Mouse (Mus musculus) adrenal gland, adult 10 weeks (tissue): Measurements from ENCODE around the gene Eef1akmt4. TPM values are rescaled to one million over a fixed set of nuclear protein-coding genes. Genes with fewer than 3 reads are reported as not detected.

ENCODE experiments used
- polyA plus RNA-seq: library from polyadenylated mRNA; stranded (reverse); fragments of 350-450 nt; fragmentation: Illumina TruSeq; extraction: RNeasy Lipid Tissue Mini Kit (QIAGEN cat#74804); gene quantifications from one replicate; pipeline ENCODE4 v1.2.3, GENCODE M21; 2014; ENCODE audit warnings: low read depth, low replicate concordance

Eef1akmt4 gene
- polyA plus RNA-seq = 1.1 TPM

DNA sequence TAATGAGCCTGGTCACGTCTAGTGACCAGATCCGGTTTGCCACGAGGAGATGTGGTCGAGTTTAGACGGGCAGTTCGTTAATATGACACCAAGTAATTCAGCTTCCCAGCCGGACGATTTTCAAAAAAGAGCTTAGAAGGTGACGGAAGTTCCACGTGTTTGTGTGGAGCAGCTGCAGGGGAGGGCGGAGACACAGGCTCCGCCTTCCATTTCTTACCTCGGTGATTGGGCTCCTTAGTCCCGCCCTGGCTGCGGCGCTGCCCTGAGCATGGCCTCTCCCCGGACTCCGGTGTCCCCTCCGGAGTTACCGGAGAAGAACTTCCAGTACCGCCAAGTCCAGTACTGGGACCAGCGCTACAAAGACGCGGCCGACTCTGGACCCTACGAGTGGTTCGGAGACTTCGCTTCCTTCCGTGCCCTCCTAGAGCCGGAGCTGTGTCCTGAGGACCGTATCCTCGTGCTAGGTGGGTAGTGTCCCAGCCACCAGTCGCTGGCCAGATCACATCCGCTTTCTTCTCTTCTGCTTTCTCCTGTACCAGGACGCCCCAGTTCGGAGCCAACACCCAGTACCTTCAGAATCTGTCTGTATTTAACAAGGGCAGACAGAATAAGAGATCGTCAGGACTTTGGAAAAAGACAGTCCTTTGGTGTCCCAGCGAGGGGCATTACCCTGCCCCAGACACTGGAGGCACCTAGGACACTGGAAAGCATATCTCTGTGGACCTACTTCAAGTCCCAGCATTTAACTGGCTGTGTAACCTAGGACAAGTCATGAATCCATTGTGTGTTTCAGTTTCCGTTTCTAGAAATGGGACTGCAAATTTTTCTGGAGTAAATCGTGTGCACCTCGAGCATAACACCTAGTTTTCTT is at the start of gene Eef1akmt4, which contains the start of the genes Gm49333 and Alg3:
Gene Eef1akmt4, plus strand, starts transcription at position 237 of the 871 bp plus-strand sequence.
Gene Gm49333, plus strand, starts transcription at position 254 of the 871 bp plus-strand sequence.
Gene Alg3, minus strand, starts transcription at position 379 of the 871 bp plus-strand sequence.

DNA sequence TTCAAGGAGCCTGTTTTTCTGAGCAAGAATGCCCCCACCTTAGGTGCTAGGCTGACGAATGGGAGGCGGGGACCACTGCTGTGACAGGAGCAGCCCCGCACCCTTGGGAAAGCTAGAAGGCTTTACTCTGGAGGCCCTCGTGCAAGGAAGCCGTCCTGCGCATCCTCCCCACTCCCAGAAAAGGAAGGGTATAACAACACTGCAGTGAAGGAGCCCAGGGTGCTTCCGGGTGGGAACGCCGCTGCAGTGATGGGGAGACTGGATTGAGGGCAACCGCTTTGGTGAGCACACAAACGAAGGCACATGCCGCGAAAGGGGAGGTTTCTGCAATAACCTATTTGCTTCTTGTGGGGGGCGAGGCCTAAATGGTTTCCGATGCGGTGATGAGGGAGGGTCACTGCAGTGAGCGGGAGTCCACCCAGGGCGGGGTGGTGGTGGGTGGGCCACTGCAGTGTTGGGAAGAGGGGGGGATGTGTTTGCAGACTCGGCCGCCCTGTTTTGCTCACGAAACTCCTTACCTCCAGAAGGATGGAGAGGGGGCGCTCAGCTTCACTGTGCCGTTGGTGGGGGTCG is 21.9 kb upstream of the Eef1akmt4 start, which contains the start of gene Vwa5b2:
Gene Vwa5b2, plus strand, starts transcription at position 106 of the 573 bp plus-strand sequence.

GRCm38 (mm10) chr16:20621191-20621990 is 10.0 kb downstream of the Eef1akmt4 start, which contains the start of gene Camk2n2:
Gene Camk2n2 (minus strand): TSS chr16:20621287.

DNA sequence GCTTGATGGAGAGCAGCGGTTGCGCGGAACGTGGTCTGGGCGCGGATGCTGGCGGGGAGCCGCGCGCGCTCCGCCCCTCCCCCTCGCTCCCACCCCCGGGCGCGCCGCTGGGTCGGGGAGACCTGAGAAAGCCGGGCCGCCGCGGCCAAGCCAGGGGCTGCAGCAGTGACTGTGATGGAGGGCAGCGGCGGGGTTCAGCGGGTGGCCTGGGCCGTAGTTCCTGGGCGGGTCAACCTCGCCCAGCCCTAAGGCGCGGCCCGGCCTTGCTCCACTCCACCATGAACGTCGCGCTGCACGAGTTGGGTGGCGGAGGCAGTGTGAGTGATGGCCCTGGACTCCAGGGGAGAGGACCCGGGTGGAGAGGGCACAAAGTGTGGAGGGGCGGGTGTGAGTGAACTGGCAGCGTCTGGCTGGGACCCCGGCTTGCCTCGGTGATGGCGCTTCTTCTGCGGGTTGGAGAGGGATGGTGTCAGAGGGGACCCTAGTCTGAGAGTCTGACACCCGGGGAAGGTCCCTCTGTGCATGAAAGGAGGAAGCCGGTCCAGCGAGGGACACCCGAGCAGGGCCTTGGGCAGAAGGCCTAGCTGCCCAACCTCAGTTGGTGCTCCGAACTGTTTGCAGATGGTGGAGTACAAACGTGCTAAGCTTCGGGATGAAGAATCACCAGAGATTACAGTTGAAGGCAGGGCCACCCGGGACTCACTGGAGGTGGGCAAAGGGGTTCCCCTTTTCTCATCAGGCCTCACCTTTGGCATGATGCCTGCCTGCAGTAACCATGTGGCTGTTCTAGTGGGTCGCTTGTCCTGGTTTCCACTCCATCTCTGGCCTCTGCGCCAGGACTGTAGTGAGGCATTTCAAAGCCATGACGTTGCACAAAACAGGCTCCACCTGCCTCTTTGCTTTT is 18.6 kb downstream of the Eef1akmt4 start, which contains the start of gene Ece2:
Gene Ece2, plus strand, starts transcription at position 98 of the 904 bp plus-strand sequence.

DNA sequence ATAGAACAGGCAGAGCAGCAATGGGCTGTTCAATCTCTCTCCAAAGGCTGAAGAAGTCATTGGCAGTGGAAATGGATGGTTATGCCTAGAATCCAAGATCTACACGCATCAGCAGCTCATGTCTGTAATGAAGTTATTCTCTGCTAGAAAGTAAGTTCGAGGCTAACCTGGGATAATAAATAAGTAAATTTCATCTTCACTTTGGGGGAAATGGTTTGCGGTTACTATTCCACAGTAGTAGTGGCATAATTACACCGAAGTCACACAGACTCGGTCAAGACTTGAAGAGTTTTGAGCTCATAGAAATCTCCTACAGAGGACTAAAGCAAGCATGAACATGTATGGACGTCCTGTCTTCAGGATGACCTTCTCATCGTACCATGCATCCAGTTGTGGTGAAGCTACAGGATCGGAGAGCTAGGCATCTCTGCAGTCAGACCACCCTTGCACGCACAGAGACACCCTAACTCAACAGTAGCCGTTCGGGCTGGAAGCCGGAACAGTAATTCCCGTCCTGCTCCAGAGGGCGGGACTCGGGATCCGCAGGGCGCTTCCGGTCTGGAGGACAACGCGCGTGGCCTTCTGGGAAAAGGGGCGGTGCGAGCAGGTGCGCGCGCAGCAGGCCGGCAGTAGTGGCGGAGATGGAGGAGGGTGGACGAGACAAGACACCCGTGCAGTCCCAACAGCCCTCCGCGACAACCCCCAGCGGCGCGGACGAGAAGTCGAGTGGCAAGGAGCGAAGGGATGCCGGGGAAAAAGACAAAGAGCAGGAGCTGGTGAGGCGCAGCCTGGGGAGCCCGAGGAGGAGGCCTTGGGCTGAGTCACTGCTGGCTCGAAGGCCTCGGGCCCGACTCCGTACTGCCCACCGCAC is 39.9 kb downstream of the Eef1akmt4 start, which contains the start of gene Psmd2:
Gene Psmd2, plus strand, starts transcription at position 577 of the 871 bp plus-strand sequence.

DNA sequence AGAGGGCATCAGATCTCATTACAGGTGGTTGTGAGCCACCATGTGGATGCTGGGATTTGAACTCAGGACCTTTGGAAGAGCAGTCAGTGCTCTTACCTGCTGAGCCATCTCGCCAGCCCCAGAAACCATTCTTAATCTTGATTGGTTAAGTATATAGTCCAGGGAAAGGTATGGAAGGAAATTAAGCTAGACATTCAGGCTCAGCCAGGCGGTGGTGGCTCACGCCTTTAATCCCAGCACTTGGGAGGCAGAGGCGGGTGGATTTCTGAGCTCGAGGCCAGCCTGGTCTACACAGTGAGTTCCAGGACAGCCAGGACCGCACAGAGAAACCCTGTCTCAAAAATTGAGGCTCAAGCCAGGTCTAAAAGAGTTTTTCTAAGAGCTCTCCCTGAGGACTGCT is 56.6 kb downstream of the Eef1akmt4 start, which contains the start of gene Eif4g1:
Gene Eif4g1, plus strand, starts transcription at position 301 of the 400 bp plus-strand sequence.

Other genes starting within 250 kb of the Eef1akmt4 start
- gene Abcc5, start 185.2 kb upstream of the Eef1akmt4 start, polyA plus RNA-seq = 54.2 TPM
- 12.4 TPM for gene Eif2b5, start 112.8 kb upstream of the Eef1akmt4 start, polyA plus RNA-seq
- 18.4 TPM for gene Dvl3, start 94.6 kb upstream of the Eef1akmt4 start, polyA plus RNA-seq
- 132 TPM for gene Ap2m1, start 76.1 kb upstream of the Eef1akmt4 start, polyA plus RNA-seq
- 17.7 TPM for gene Abcf3, start 63.0 kb upstream of the Eef1akmt4 start, polyA plus RNA-seq
- gene Vwa5b2, start 22.1 kb upstream of the Eef1akmt4 start, polyA plus RNA-seq = not detected
- gene Gm49333, start within 50 bp of the Eef1akmt4 start, polyA plus RNA-seq = not detected
- 8.6 TPM for gene Alg3, start 142 bp downstream of the Eef1akmt4 start, polyA plus RNA-seq
- 1.7 TPM for gene Camk2n2, start 9.7 kb downstream of the Eef1akmt4 start, polyA plus RNA-seq
- gene Ece2, start 18.2 kb downstream of the Eef1akmt4 start, polyA plus RNA-seq = 2.4 TPM
- 113 TPM for gene Psmd2, start 40.1 kb downstream of the Eef1akmt4 start, polyA plus RNA-seq
- gene Eif4g1, start 56.7 kb downstream of the Eef1akmt4 start, polyA plus RNA-seq = 151 TPM
- 0.35 TPM for gene Fam131a, start 81.6 kb downstream of the Eef1akmt4 start, polyA plus RNA-seq
- 43.4 TPM for gene Polr2h, start 106.1 kb downstream of the Eef1akmt4 start, polyA plus RNA-seq
- 1.3 TPM for gene Clcn2, start 106.2 kb downstream of the Eef1akmt4 start, polyA plus RNA-seq
- gene Chrd, start 121.5 kb downstream of the Eef1akmt4 start, polyA plus RNA-seq = 1.2 TPM
- not detected for gene Thpo, start 122.9 kb downstream of the Eef1akmt4 start, polyA plus RNA-seq